In the genomic region with DNA sequence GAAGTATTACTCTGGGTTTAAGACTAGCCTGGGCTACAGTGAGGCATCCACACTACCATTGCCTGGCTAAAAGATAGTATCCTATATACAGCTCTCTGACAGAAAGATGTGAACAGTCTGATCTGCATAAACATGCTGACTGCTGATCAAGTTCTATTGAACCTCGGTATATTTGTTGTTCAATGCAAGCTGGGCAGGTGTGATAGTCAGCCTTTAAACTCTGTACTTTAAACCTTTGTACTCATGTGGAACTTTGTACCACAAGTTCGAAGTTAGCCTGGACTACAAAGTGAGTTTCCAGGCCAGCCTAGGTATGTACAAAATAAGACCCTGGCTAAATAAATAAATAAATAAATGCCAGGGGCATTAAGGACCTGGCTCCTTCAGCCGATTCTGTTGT, we compare ENCODE assay signal across 19 mouse cellular contexts.
"Had no signal": no experiment of that assay in that cellular context is flagged by ENCODE, and none has a peak within 500 bp of the region (broad histone marks: within the 10 kb centered on the region; RNA-seq: fewer than 3 reads in every experiment).

No protein-coding gene starts in this region.

- DNase-seq: lung, adult 18-20 months; lung, embryonic 14.5 days; lung, postnatal 10 days; lung, postnatal 4 days; midbrain, embryonic 14.5 days; retina, postnatal 1 day; right cerebral cortex, adult 18-20 months; right cerebral cortex, postnatal 25 days; right cerebral cortex, postnatal 4 days; spleen, adult 18-20 months; thymus, adult 18-20 months; thymus, postnatal 14 days; thymus, postnatal 36 days had no signal

- ATAC-seq: midbrain, embryonic 16.5 days had no signal

- H3K27me3 ChIP-seq: midbrain, embryonic 12.5 days; neural tube, embryonic 13.5 days; neural tube, embryonic 15.5 days had no signal

- H3K9ac ChIP-seq: lung, embryonic 14.5 days; midbrain, embryonic 12.5 days; neural tube, embryonic 13.5 days; neural tube, embryonic 15.5 days had no signal

- H3K27ac ChIP-seq: midbrain, embryonic 10.5 days; midbrain, embryonic 12.5 days; neural tube, embryonic 13.5 days; neural tube, embryonic 15.5 days had no signal

- H3K4me3 ChIP-seq: midbrain, embryonic 10.5 days; midbrain, embryonic 12.5 days; myocyte; neural tube, embryonic 13.5 days; neural tube, embryonic 15.5 days had no signal

- H3K4me1 ChIP-seq: midbrain, embryonic 10.5 days; midbrain, embryonic 12.5 days; neural tube, embryonic 13.5 days; neural tube, embryonic 15.5 days had no signal

- H3K9me3 ChIP-seq: midbrain, embryonic 10.5 days; midbrain, embryonic 12.5 days; neural tube, embryonic 13.5 days; neural tube, embryonic 15.5 days had no signal

- H3K4me2 ChIP-seq: lung, embryonic 14.5 days; midbrain, embryonic 12.5 days; neural tube, embryonic 13.5 days; neural tube, embryonic 15.5 days had no signal
